Mouse (Mus musculus) CH12.LX (cell line): ENCODE data around the gene Pax5. TPM values are rescaled to one million over a fixed set of nuclear protein-coding genes. Genes with fewer than 3 reads are reported as not detected.

Experiments
- DNase-seq: peaks from one replicate; pipeline ENCODE4 v3.0.0-alpha.2; 2013; ENCODE audit errors: extremely low read depth
- H3K27ac ChIP-seq: 2 replicates; pipeline ENCODE4 v1.5.1; 2012; ENCODE audit warnings: low read depth, mild to moderate bottlenecking, control low read depth, moderate library complexity; ENCODE audit not compliant: insufficient read depth
- H3K27me3 ChIP-seq: replicated peaks from 2 replicates; pipeline ENCODE3; 2012; ENCODE audit warnings: inconsistent platforms
- H3K36me3 ChIP-seq, 2 experiments: replicated peaks in 1 of 2; 2 replicates each; pipeline versions ENCODE3 to v1.6.1; 2012; ENCODE audit warnings: inconsistent platforms in 1 of 2, low read length in 1 of 2, mild to moderate bottlenecking in 1 of 2, mixed read lengths in 1 of 2, moderate library complexity in 1 of 2; ENCODE audit not compliant: control insufficient read depth in 1 of 2, insufficient read depth in 1 of 2
- H3K4me1 ChIP-seq, 2 experiments: 2 replicates each; pipeline ENCODE4 v1.6.1; 2012; ENCODE audit warnings: inconsistent platforms in 1 of 2, moderate library complexity in 1 of 2; ENCODE audit not compliant: insufficient read depth in 2 of 2, control insufficient read depth in 1 of 2
- H3K4me2 ChIP-seq: 2 replicates; pipeline ENCODE4 v1.6.1; 2012; ENCODE audit warnings: low read depth, mild to moderate bottlenecking, control low read depth; ENCODE audit not compliant: poor library complexity, insufficient read depth, severe bottlenecking
- H3K4me3 ChIP-seq, 3 experiments: fragments of 150-350 bp in 1 of 3; sonication (generic) in 1 of 3; replicated peaks in 1 of 3; 2 replicates each; pipeline versions ENCODE3 to v1.5.1; 2011 to 2012; ENCODE audit warnings: low read depth in 2 of 3, low read length in 2 of 3, mild to moderate bottlenecking in 2 of 3, moderate library complexity in 2 of 3, control low read depth in 1 of 3, improper control_type of control experiment in 1 of 3, inconsistent platforms in 1 of 3, mixed read lengths in 1 of 3; ENCODE audit not compliant: poor library complexity in 1 of 3
- H3K79me2 ChIP-seq: replicated peaks from 2 replicates; pipeline ENCODE4 v1.6.1; 2012; ENCODE audit warnings: mild to moderate bottlenecking, moderate library complexity; ENCODE audit not compliant: control insufficient read depth, poor library complexity, insufficient read depth, severe bottlenecking; ENCODE audit errors: extremely low read depth
- H3K9ac ChIP-seq: 2 replicates; pipeline ENCODE4 v1.6.1; 2012; ENCODE audit warnings: low read depth, mild to moderate bottlenecking, control low read depth, moderate library complexity; ENCODE audit not compliant: insufficient read depth
- H3K9me3 ChIP-seq: replicated peaks from 2 replicates; pipeline ENCODE3; 2012; ENCODE audit warnings: low read length, inconsistent platforms, mixed read lengths
- BHLHE40 ChIP-seq: IDR thresholded peaks from 2 replicates; pipeline ENCODE4 v1.6.1; 2011; ENCODE audit warnings: mild to moderate bottlenecking, low read depth, low read length, improper control_type of control experiment
- CHD1 ChIP-seq: IDR thresholded peaks from 2 replicates; pipeline ENCODE4 v1.6.1; 2012; ENCODE audit warnings: low read depth, low read length, improper control_type of control experiment, inconsistent platforms
- E2F4 ChIP-seq: IDR thresholded peaks from 2 replicates; pipeline ENCODE4 v1.6.1; 2011; ENCODE audit warnings: low read depth, low read length, improper control_type of control experiment; ENCODE audit not compliant: insufficient replicate concordance
- ELF1 ChIP-seq: IDR thresholded peaks from 2 replicates; pipeline ENCODE4 v1.6.1; 2014; ENCODE audit warnings: low read depth, mild to moderate bottlenecking, inconsistent platforms, low read length, improper control_type of control experiment
- EP300 ChIP-seq: IDR thresholded peaks from 2 replicates; pipeline ENCODE4 v1.6.1; 2011; ENCODE audit warnings: low read length, improper control_type of control experiment
- ETS1 ChIP-seq: conservative IDR thresholded peaks from 2 replicates; pipeline ENCODE4 v1.6.1; 2012; ENCODE audit warnings: low read depth, mild to moderate bottlenecking, inconsistent platforms, low read length, improper control_type of control experiment, moderate library complexity
- IRF4 ChIP-seq: IDR thresholded peaks from 2 replicates; pipeline ENCODE4 v1.6.1; 2014; ENCODE audit warnings: low read depth, mild to moderate bottlenecking, inconsistent platforms, low read length, improper control_type of control experiment
- JUN ChIP-seq: IDR thresholded peaks from 2 replicates; pipeline ENCODE4 v1.6.1; 2011; ENCODE audit warnings: low read depth, mild to moderate bottlenecking, low read length, improper control_type of control experiment, moderate library complexity; ENCODE audit not compliant: insufficient read depth
- JUND ChIP-seq: conservative IDR thresholded peaks from 2 replicates; pipeline ENCODE4 v1.6.1; 2011; ENCODE audit warnings: low read depth, low read length, improper control_type of control experiment
- KAT2A ChIP-seq: IDR thresholded peaks from 2 replicates; pipeline ENCODE4 v1.6.1; 2012; ENCODE audit warnings: low read length, improper control_type of control experiment, inconsistent platforms; ENCODE audit not compliant: insufficient replicate concordance
- MAFK ChIP-seq: IDR thresholded peaks from 2 replicates; pipeline ENCODE4 v1.6.1; 2011; ENCODE audit warnings: low read length, improper control_type of control experiment; ENCODE audit not compliant: insufficient replicate concordance
- MAZ ChIP-seq: IDR thresholded peaks from 2 replicates; pipeline ENCODE4 v1.6.1; 2012; ENCODE audit warnings: low read depth, mild to moderate bottlenecking, inconsistent platforms, low read length, improper control_type of control experiment, moderate library complexity
- NELFE ChIP-seq: IDR thresholded peaks from 2 replicates; pipeline ENCODE4 v1.6.1; 2011; ENCODE audit warnings: low read depth, low read length, improper control_type of control experiment
- PAX5 ChIP-seq: IDR thresholded peaks from 2 replicates; pipeline ENCODE4 v1.6.1; 2012; ENCODE audit warnings: low read length, inconsistent platforms, mixed read lengths
- POLR2A ChIP-seq: IDR thresholded peaks from 2 replicates; pipeline ENCODE4 v1.6.1; 2011; ENCODE audit warnings: low read depth, mild to moderate bottlenecking, improper control_type of control experiment, low read length
- POLR2AphosphoS2 ChIP-seq: IDR thresholded peaks from 2 replicates; pipeline ENCODE4 v1.6.1; 2011; ENCODE audit warnings: low read depth, low read length, improper control_type of control experiment
- RCOR1 ChIP-seq: conservative IDR thresholded peaks from 2 replicates; pipeline ENCODE4 v1.6.1; 2012; ENCODE audit warnings: low read depth, mild to moderate bottlenecking, inconsistent platforms, low read length, improper control_type of control experiment
- SIN3A ChIP-seq: IDR thresholded peaks from 2 replicates; pipeline ENCODE4 v1.6.1; 2012; ENCODE audit warnings: low read length, improper control_type of control experiment, inconsistent platforms
- TBP ChIP-seq: conservative IDR thresholded peaks from 2 replicates; pipeline ENCODE4 v1.6.1; 2011; ENCODE audit warnings: low read depth, low read length, improper control_type of control experiment
- TCF12 ChIP-seq: IDR thresholded peaks from 2 replicates; pipeline ENCODE4 v1.6.1; 2014; ENCODE audit warnings: low read depth, mild to moderate bottlenecking, inconsistent platforms, low read length, improper control_type of control experiment
- UBTF ChIP-seq: IDR thresholded peaks from 2 replicates; pipeline ENCODE4 v1.6.1; 2012; ENCODE audit warnings: low read depth, mild to moderate bottlenecking, inconsistent platforms, low read length, improper control_type of control experiment, moderate library complexity
- ZC3H11A ChIP-seq: IDR thresholded peaks from 2 replicates; pipeline ENCODE4 v1.6.1; 2012; ENCODE audit warnings: low read depth, mild to moderate bottlenecking, inconsistent platforms, low read length, improper control_type of control experiment
- ZKSCAN1 ChIP-seq: IDR thresholded peaks from 2 replicates; pipeline ENCODE4 v1.6.1; 2012; ENCODE audit warnings: low read depth, inconsistent platforms, low read length, improper control_type of control experiment, borderline replicate concordance
- ZNF384 ChIP-seq: IDR thresholded peaks from 2 replicates; pipeline ENCODE4 v1.6.1; 2012; ENCODE audit warnings: low read depth, low read length, improper control_type of control experiment, inconsistent platforms
- dilution Hi-C: fragments of 300-500 bp; cut with MboI; formaldehyde crosslinking; loops from 2 replicates; pipeline ENCODE4 v1.14.3; 2020; ENCODE audit warnings: low sequenced_read_pairs; ENCODE audit not compliant: extremely low pct_unique_long_range_greater_than_20kb, extremely low pct_ligation_motif_present
- in situ Hi-C: fragments of 300-500 bp; cut with MboI; formaldehyde crosslinking; loops from 3 replicates; pipeline ENCODE4 v1.14.3; 2019; ENCODE audit warnings: low sequenced_read_pairs, low pct_ligation_motif_present, low pct_unique_long_range_greater_than_20kb, mixed read lengths
- polyA plus RNA-seq: library from polyadenylated mRNA; unstranded; fragments of >175 nt; gene quantifications from 2 replicates; pipeline ENCODE4 v1.2.1, GENCODE M21; 2012; ENCODE audit warnings: low read depth; ENCODE audit not compliant: insufficient read length
- total RNA-seq, 2 experiments: library from RNA; depleted of rRNA; stranded (reverse); fragments of 300-350 nt in 1 of 2; fragments of >200 nt in 1 of 2; gene quantifications; 2 replicates each; pipeline ENCODE4 v1.2.3; 2012 to 2014

Pax5 gene
- total and polyA plus RNA-seq, 3 experiments: 13.5 to 57.4 (median 21.8) TPM

GRCm38 (mm10) chr4:44694369-44694768 is 15.9 kb downstream of the Pax5 start:
- no peak overlapping the region for H3K27ac ChIP-seq
- DNase-seq: no peak
- H3K9me3 ChIP-seq: no peaks in the 10 kb centered on the region
- H3K79me2 ChIP-seq: peaks cover 33% of the 10 kb centered on the region
- H3K4me1 ChIP-seq: peaks cover 19 to 53% of the 10 kb centered on the region in 2 experiments
- dilution Hi-C loops: no loop called here
- no peak overlapping the region for H3K4me2 ChIP-seq
- H3K9ac ChIP-seq: no peak overlapping the region
- no peak overlapping the region for H3K4me3 ChIP-seq
- in situ Hi-C loops: no loop called here
- H3K27me3 ChIP-seq: no peaks in the 10 kb centered on the region
- H3K36me3 ChIP-seq: peaks cover 32 to 82% of the 10 kb centered on the region in 2 experiments
- no peak for TF ChIP-seq EP300
- TF ChIP-seq, all 38 proteins: peak for 0

DNA sequence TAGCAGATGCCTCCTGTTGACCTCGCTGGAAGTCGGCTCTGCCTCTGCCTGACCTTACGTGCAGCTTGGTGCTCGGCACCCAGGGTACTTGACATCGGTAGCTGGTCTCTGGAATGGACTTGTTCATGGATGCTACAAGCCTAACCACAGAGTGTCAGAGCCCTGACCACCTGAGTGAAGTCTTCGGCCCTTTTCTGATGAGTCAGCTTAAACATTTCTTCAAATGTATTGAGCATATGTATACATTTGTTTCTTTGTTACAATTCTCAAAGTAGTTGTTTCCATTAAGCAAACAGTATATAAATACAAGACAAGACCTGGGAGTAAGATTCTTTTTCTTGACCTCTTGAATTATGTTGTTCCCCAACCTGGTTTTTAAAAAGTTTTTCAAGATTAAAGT is 24.7 kb downstream of the Pax5 start:
- Histone ChIP-seq H3K36me3 (peaks cover 39 to 96% of the 10 kb centered on the region in 2 experiments), H3K9me3 (peaks cover 14% of the 10 kb centered on the region), H3K4me2 (no peak overlapping the region), H3K4me3 (no peak overlapping the region), H3K27ac (no peak overlapping the region), H3K79me2 (peaks cover 5% of the 10 kb centered on the region; the same call in 1 of the 2 replicates), H3K9ac (no peak overlapping the region), H3K27me3 (no peaks in the 10 kb centered on the region), H3K4me1 (peaks cover 2 to 30% of the 10 kb centered on the region in 2 experiments; a peak in 3 of 4 replicates)
- in situ Hi-C loops: no loop called here
- DNase-seq: no peak
- TF ChIP-seq MAFK (peak; percentile 72), RCOR1 (no peak), MAZ (no peak), E2F4 (no peak), ZNF384 (no peak), POLR2A (no peak)
- dilution Hi-C loops: no loop called here

GRCm38 (mm10) chr4:44680242-44680897 is 29.9 kb downstream of the Pax5 start:
- H3K27ac ChIP-seq: peak overlapping the region; percentile 87
- no peaks in the 10 kb centered on the region for H3K27me3 ChIP-seq
- peaks cover 14% of the 10 kb centered on the region for H3K9me3 ChIP-seq
- DNase-seq: peak; percentile 65
- in situ Hi-C loops: no loop called here
- H3K4me3 ChIP-seq: no peak overlapping the region
- dilution Hi-C loops: no loop called here
- H3K79me2 ChIP-seq: no peaks in the 10 kb centered on the region
- peaks cover 32 to 91% of the 10 kb centered on the region in 2 experiments for H3K36me3 ChIP-seq
- H3K9ac ChIP-seq: no peak overlapping the region
- peak overlapping the region; percentile 37 for H3K4me2 ChIP-seq
- H3K4me1 ChIP-seq: peaks cover 20 to 82% of the 10 kb centered on the region in 2 experiments
- no peak for TF ChIP-seq ZC3H11A
- 0 out of 2 replicates have a peak, but pooled peaks have one; percentile 37 for TF ChIP-seq IRF4
- TF ChIP-seq TCF12: peak; percentile 47; the same call in 1 of the 2 replicates
- no peak for TF ChIP-seq MAFK
- TF ChIP-seq SIN3A: peak; percentile 57; the same call in 1 of the 2 replicates
- no peak for TF ChIP-seq PAX5
- TF ChIP-seq JUND: no peak
- TF ChIP-seq UBTF: no peak
- TF ChIP-seq BHLHE40: peak; percentile 98
- TF ChIP-seq TBP: 0 out of 2 replicates have a peak, but pooled peaks have one; percentile 4
- peak; percentile 55 for TF ChIP-seq ETS1
- TF ChIP-seq CHD1: peak; percentile 75; the same call in 1 of the 2 replicates
- TF ChIP-seq NELFE: no peak; the same call in 1 of the 2 replicates
- TF ChIP-seq KAT2A: no peak
- no peak for TF ChIP-seq RCOR1
- no peak for TF ChIP-seq JUN
- no peak for TF ChIP-seq ZKSCAN1
- no peak for TF ChIP-seq MAZ
- TF ChIP-seq ELF1: 0 out of 2 replicates have a peak, but pooled peaks have one; percentile 8
- TF ChIP-seq POLR2AphosphoS2: no peak
